Mouse (Mus musculus) limb, embryonic 12.5 days (tissue): ENCODE measurements around the gene Klhl3. TPM values are rescaled to one million over a fixed set of nuclear protein-coding genes. Genes with fewer than 3 reads are reported as not detected.

Experiments used
- ATAC-seq: fragments of 200-750 bp; cut with Nextera tagmentation; 2 replicates; pipeline ENCODE4 v1.8.0; 2017; ENCODE audit warnings: low read depth, moderate TSS enrichment; ENCODE audit not compliant: insufficient number of reproducible peaks, insufficient read depth, low FRiP score, low TSS enrichment
- H3K27ac ChIP-seq: fragments of 300-500 bp; sonication (generic); 2 replicates; pipeline ENCODE4 v1.5.1; 2016; ENCODE audit warnings: mild to moderate bottlenecking, moderate library complexity
- H3K27me3 ChIP-seq: fragments of 300-500 bp; sonication (generic); 2 replicates; pipeline ENCODE4 v1.6.1; 2016; ENCODE audit warnings: mild to moderate bottlenecking, moderate library complexity
- H3K36me3 ChIP-seq: fragments of 300-500 bp; sonication (generic); 2 replicates; pipeline ENCODE4 v1.6.1; 2016; ENCODE audit warnings: mild to moderate bottlenecking, moderate library complexity
- H3K4me1 ChIP-seq: fragments of 300-500 bp; sonication (generic); replicated peaks from 2 replicates; pipeline ENCODE4 v1.6.1; 2016
- H3K4me2 ChIP-seq: fragments of 300-500 bp; sonication (generic); 2 replicates; pipeline ENCODE4 v1.6.1; 2016; ENCODE audit warnings: mild to moderate bottlenecking, moderate library complexity
- H3K4me3 ChIP-seq: fragments of 300-500 bp; sonication (generic); replicated peaks from 2 replicates; pipeline ENCODE4 v1.5.1; 2016; ENCODE audit warnings: mild to moderate bottlenecking
- H3K9ac ChIP-seq: fragments of 300-500 bp; sonication (generic); replicated peaks from 2 replicates; pipeline ENCODE4 v1.6.1; 2016; ENCODE audit warnings: mild to moderate bottlenecking, moderate library complexity
- H3K9me3 ChIP-seq: fragments of 300-500 bp; sonication (generic); 2 replicates; pipeline ENCODE4 v1.6.1; 2016; ENCODE audit warnings: mild to moderate bottlenecking, moderate library complexity
- WGBS: fragments of 180-500 bp; shearing (Covaris S2); methylation state at CpG from one replicate; pipeline ENCODE4 v1.1.7; 2016; 5-methylcytosine and 5-hydroxymethylcytosine counted together
- polyA plus RNA-seq: library from polyadenylated mRNA; unstranded; fragments of >200 nt; fragmentation: Nextera tagmentation; extraction: Ambion mirVana; gene quantifications from 2 replicates; pipeline ENCODE4 v1.2.1, GENCODE M21; 2016

Gene Klhl3
- polyA plus RNA-seq, 1 experiment from 2014 or later, result 4.4 TPM

- no peaks in the 10 kb centered on the region for H3K9me3 ChIP-seq
- no peak for ATAC-seq
- 88% methylated on average over 3 of the region's 3 CpGs for WGBS
Observed at GRCm38 (mm10) chr13:58001792-58002191, 111.6 kb downstream of the Klhl3 start.

GRCm38 (mm10) chr13:57996536-57996935 lies 116.9 kb downstream of the Klhl3 start:
- no peaks in the 10 kb centered on the region for H3K36me3 ChIP-seq
- H3K4me3 ChIP-seq, result no peak overlapping the region
- 32% methylated on average over 11 of the region's 11 CpGs for WGBS
- H3K27ac ChIP-seq, result no peak overlapping the region
- H3K4me1 ChIP-seq, result peaks cover 7% of the 10 kb centered on the region; the same call in 1 of the 2 replicates
- no peaks in the 10 kb centered on the region for H3K9me3 ChIP-seq
- no peak overlapping the region for H3K9ac ChIP-seq
- H3K27me3 ChIP-seq, result peaks cover 18% of the 10 kb centered on the region; the same call in 1 of the 2 replicates
- no peak overlapping the region for H3K4me2 ChIP-seq
- no peak for ATAC-seq

More at GRCm38 (mm10) chr13:58001792-58002191, 111.6 kb downstream of the Klhl3 start:
- Histone ChIP-seq H3K4me3 (no peak overlapping the region), H3K9ac (no peak overlapping the region), H3K36me3 (peaks cover 14% of the 10 kb centered on the region; the same call in 1 of the 2 replicates), H3K4me1 (peaks cover 31% of the 10 kb centered on the region), H3K27me3 (peaks cover 6% of the 10 kb centered on the region; the same call in 1 of the 2 replicates), H3K4me2 (no peak overlapping the region), H3K27ac (no peak overlapping the region)

GRCm38 (mm10) chr13:57995864-57996263 lies 117.5 kb downstream of the Klhl3 start:
- H3K27me3 ChIP-seq, result peaks cover 18% of the 10 kb centered on the region; the same call in 1 of the 2 replicates
- H3K9me3 ChIP-seq, result no peaks in the 10 kb centered on the region
- H3K27ac ChIP-seq, result no peak overlapping the region
- H3K4me2 ChIP-seq, result no peak overlapping the region
- ATAC-seq, result no peak
- WGBS, result 46% methylated on average over 13 of the region's 13 CpGs
- no peak overlapping the region for H3K9ac ChIP-seq
- H3K4me3 ChIP-seq, result no peak overlapping the region
- H3K4me1 ChIP-seq, result peaks cover 7% of the 10 kb centered on the region; the same call in 1 of the 2 replicates
- H3K36me3 ChIP-seq, result no peaks in the 10 kb centered on the region

DNA sequence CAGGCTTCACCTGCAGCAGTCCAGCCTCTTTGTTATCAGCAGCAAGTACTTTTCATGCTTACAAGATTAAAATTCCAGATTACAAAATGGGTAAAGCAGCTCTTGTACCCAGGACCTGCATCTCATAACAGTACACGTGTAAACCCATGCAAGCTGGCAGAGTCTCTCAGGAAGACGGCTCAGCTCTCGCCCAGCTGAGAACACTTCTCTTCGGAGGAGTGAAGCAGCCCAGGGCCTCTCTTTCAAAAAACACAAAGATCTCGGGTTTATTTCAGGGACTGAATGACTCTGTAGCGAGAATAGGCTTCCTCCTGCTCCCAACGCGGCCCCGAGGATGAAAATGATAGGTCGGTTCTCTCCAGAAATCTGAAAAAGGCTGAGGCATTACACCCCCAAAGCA lies 128.8 kb downstream of the Klhl3 start:
- 74% methylated on average over 10 of the region's 10 CpGs for WGBS
- no peak for ATAC-seq
- no peak overlapping the region for H3K4me3 ChIP-seq

GRCm38 (mm10) chr13:57984163-57984562 lies 129.2 kb downstream of the Klhl3 start:
- no peak overlapping the region for H3K27ac ChIP-seq
- no peak overlapping the region for H3K4me3 ChIP-seq
- H3K9ac ChIP-seq, result no peak overlapping the region
- 57% methylated on average over 8 of the region's 8 CpGs for WGBS
- no peak; the same call in 1 of the 2 replicates for ATAC-seq
- no peaks in the 10 kb centered on the region for H3K27me3 ChIP-seq
- H3K4me2 ChIP-seq, result no peak overlapping the region
- no peaks in the 10 kb centered on the region for H3K9me3 ChIP-seq
- no peaks in the 10 kb centered on the region for H3K36me3 ChIP-seq
- peaks cover 46% of the 10 kb centered on the region for H3K4me1 ChIP-seq

More for the DNA sequence above, 128.8 kb downstream of the Klhl3 start:
- Histone ChIP-seq H3K9me3 (no peaks in the 10 kb centered on the region), H3K27me3 (no peaks in the 10 kb centered on the region), H3K4me2 (no peak overlapping the region), H3K4me1 (peaks cover 50% of the 10 kb centered on the region), H3K36me3 (no peaks in the 10 kb centered on the region), H3K27ac (no peak overlapping the region), H3K9ac (no peak overlapping the region)

GRCm38 (mm10) chr13:57983330-57983729 lies 130.1 kb downstream of the Klhl3 start:
- Histone ChIP-seq H3K4me2 (no peak overlapping the region), H3K9ac (no peak overlapping the region), H3K36me3 (no peaks in the 10 kb centered on the region), H3K4me1 (peaks cover 41% of the 10 kb centered on the region), H3K9me3 (no peaks in the 10 kb centered on the region), H3K27ac (no peak overlapping the region), H3K4me3 (no peak overlapping the region), H3K27me3 (no peaks in the 10 kb centered on the region)
- 37% methylated on average over 12 of the region's 12 CpGs for WGBS
- no peak for ATAC-seq

GRCm38 (mm10) chr13:57982904-57983303 lies 130.5 kb downstream of the Klhl3 start:
- Histone ChIP-seq H3K9ac (no peak overlapping the region), H3K36me3 (no peaks in the 10 kb centered on the region), H3K9me3 (no peaks in the 10 kb centered on the region), H3K27me3 (no peaks in the 10 kb centered on the region), H3K4me2 (no peak overlapping the region), H3K4me3 (no peak overlapping the region), H3K27ac (no peak overlapping the region), H3K4me1 (peaks cover 38% of the 10 kb centered on the region)
- WGBS, result 50% methylated on average over 11 of the region's 11 CpGs
- no peak for ATAC-seq

DNA sequence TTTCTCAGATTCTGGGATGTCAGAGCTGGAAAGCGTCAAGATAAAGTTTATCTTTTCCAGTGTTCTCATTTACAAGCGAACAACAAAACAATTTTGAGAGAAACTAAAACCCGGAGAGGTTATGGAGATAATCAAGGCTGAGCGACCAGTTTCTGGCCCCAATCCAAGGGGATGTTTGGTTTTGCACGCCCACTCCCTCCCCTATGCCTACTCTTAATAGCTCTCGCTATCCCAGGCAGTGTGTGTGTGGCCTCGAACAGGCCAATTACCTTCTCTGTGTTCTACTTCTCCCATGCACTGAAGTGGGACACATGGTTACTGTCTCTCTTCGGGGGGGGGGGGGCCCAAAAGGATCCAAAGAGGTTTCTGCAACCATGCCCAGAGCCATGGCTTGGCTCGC lies 132.7 kb downstream of the Klhl3 start:
- Histone ChIP-seq H3K4me1 (peaks cover 38% of the 10 kb centered on the region), H3K4me3 (no peak overlapping the region), H3K36me3 (no peaks in the 10 kb centered on the region), H3K9me3 (no peaks in the 10 kb centered on the region), H3K27ac (no peak overlapping the region), H3K9ac (no peak overlapping the region), H3K4me2 (no peak overlapping the region), H3K27me3 (no peaks in the 10 kb centered on the region)
- ATAC-seq, result no peak
- 34% methylated on average over 9 of the region's 9 CpGs for WGBS

DNA sequence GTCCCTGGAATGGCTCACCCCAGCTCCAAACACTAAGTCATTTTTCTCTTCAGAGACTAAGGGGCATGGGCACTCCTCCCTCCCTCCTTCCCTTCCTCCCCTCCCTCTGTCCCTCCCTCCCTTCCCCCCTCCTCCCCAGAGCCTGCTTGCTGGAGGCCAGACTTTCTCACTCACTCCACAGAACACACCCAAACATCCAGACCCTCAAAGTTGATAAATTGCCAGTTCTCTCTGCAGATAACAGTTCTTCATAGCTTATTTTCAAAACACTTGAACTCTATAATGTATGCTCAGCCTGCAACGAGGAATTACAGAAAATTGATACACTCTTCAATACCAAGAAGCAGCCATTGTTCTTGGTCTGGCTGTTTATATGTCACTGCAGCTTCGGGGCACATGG lies 133.3 kb downstream of the Klhl3 start:
- Histone ChIP-seq H3K4me1 (peaks cover 38% of the 10 kb centered on the region), H3K27me3 (no peaks in the 10 kb centered on the region), H3K4me3 (no peak overlapping the region), H3K27ac (no peak overlapping the region), H3K9ac (no peak overlapping the region), H3K4me2 (no peak overlapping the region), H3K9me3 (no peaks in the 10 kb centered on the region), H3K36me3 (no peaks in the 10 kb centered on the region)
- 47% methylated on average over 2 of the region's 2 CpGs for WGBS
- ATAC-seq, result no peak

GRCm38 (mm10) chr13:57978931-57979330 lies 134.5 kb downstream of the Klhl3 start:
- peaks cover 38% of the 10 kb centered on the region for H3K4me1 ChIP-seq
- no peak overlapping the region for H3K9ac ChIP-seq
- no peaks in the 10 kb centered on the region for H3K36me3 ChIP-seq
- no peaks in the 10 kb centered on the region for H3K27me3 ChIP-seq
- no peak for ATAC-seq
- H3K27ac ChIP-seq, result no peak overlapping the region
- H3K9me3 ChIP-seq, result no peaks in the 10 kb centered on the region
- H3K4me3 ChIP-seq, result no peak overlapping the region
- H3K4me2 ChIP-seq, result no peak overlapping the region
- WGBS, result 23% methylated on average over 9 of the region's 9 CpGs

- WGBS, result 83% methylated on average over 6 of the region's 6 CpGs
- ATAC-seq, result no peak
- no peak overlapping the region for H3K9ac ChIP-seq
- H3K27ac ChIP-seq, result no peak overlapping the region
- no peak overlapping the region for H3K4me2 ChIP-seq
- no peaks in the 10 kb centered on the region for H3K9me3 ChIP-seq
- H3K4me3 ChIP-seq, result no peak overlapping the region
- H3K36me3 ChIP-seq, result no peaks in the 10 kb centered on the region
- peaks cover 25% of the 10 kb centered on the region for H3K4me1 ChIP-seq
- no peaks in the 10 kb centered on the region for H3K27me3 ChIP-seq
Observed at GRCm38 (mm10) chr13:57977721-57978120, 135.7 kb downstream of the Klhl3 start.

DNA sequence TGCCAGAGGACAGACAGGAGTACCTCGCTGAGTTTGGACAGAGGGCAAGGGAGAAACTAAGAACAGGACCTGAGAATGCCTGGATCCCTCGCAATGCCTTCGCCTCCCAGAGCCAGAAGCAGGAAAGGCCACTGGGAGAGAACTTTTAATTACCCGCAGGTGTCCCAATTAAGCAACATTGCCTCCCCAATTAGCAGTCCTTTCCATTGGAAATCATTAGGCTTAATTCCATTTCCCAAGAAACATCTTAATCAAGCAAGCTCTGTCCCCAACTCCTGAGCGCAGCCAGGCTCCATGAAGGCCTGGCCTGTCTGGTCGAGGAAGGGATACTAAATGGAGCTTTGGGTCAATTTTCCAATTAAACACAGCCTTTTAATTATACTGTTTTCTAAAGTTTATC lies 147.7 kb downstream of the Klhl3 start:
- Histone ChIP-seq H3K27me3 (no peaks in the 10 kb centered on the region), H3K36me3 (no peaks in the 10 kb centered on the region), H3K4me2 (no peak overlapping the region), H3K27ac (no peak overlapping the region), H3K9ac (no peak overlapping the region), H3K9me3 (no peaks in the 10 kb centered on the region), H3K4me1 (no peaks in the 10 kb centered on the region), H3K4me3 (no peak overlapping the region)
- 52% methylated on average over 6 of the region's 6 CpGs for WGBS
- no peak for ATAC-seq
